Mouse (Mus musculus): ENCODE data around the gene C1qtnf7.

Gene C1qtnf7

GRCm38 (mm10) chr5:43530886-43531285, 15.5 kb downstream of the C1qtnf7 start:
- in situ Hi-C loops (cut with MboI; ENCODE audit: low pct_unique_long_range_greater_than_20kb in 1 of 2, low sequenced_read_pairs in 2 of 2, unreplicated experiment in 1 of 2), result no loop called here

GRCm38 (mm10) chr5:43538322-43539167, 23.2 kb downstream of the C1qtnf7 start:
- in situ Hi-C loops (cut with MboI; ENCODE audit: low pct_unique_long_range_greater_than_20kb in 1 of 2, low sequenced_read_pairs in 2 of 2, unreplicated experiment in 1 of 2), result no loop called here

GRCm38 (mm10) chr5:43539168-43539516, 23.8 kb downstream of the C1qtnf7 start:
- in situ Hi-C loops (cut with MboI; ENCODE audit: low pct_unique_long_range_greater_than_20kb in 1 of 2, low sequenced_read_pairs in 2 of 2, unreplicated experiment in 1 of 2), result no loop called here

- in situ Hi-C loops (cut with MboI; ENCODE audit: low pct_unique_long_range_greater_than_20kb in 1 of 2, low sequenced_read_pairs in 2 of 2, unreplicated experiment in 1 of 2), result no loop called here
These were observed 24.5 kb downstream of the C1qtnf7 start for GRCm38 (mm10) chr5:43539871-43540270.

- in situ Hi-C loops (cut with MboI; ENCODE audit: low pct_unique_long_range_greater_than_20kb in 1 of 2, low sequenced_read_pairs in 2 of 2, unreplicated experiment in 1 of 2), result no loop called here
These were observed 26.2 kb downstream of the C1qtnf7 start for GRCm38 (mm10) chr5:43541492-43541891.

- in situ Hi-C loops (cut with MboI; ENCODE audit: low pct_unique_long_range_greater_than_20kb in 1 of 2, low sequenced_read_pairs in 2 of 2, unreplicated experiment in 1 of 2), result no loop called here
These were observed 27.0 kb downstream of the C1qtnf7 start for GRCm38 (mm10) chr5:43542246-43542845.

- in situ Hi-C loops (cut with MboI; ENCODE audit: low pct_unique_long_range_greater_than_20kb in 1 of 2, low sequenced_read_pairs in 2 of 2, unreplicated experiment in 1 of 2), result no loop called here
These were observed 34.6 kb downstream of the C1qtnf7 start for GRCm38 (mm10) chr5:43549951-43550350.

- in situ Hi-C loops (cut with MboI; ENCODE audit: low pct_unique_long_range_greater_than_20kb in 1 of 2, low sequenced_read_pairs in 2 of 2, unreplicated experiment in 1 of 2), result no loop called here
These were observed 35.1 kb downstream of the C1qtnf7 start for GRCm38 (mm10) chr5:43550444-43550843.

- in situ Hi-C loops (cut with MboI; ENCODE audit: low pct_unique_long_range_greater_than_20kb in 1 of 2, low sequenced_read_pairs in 2 of 2, unreplicated experiment in 1 of 2), result no loop called here
These were observed 39.5 kb downstream of the C1qtnf7 start for GRCm38 (mm10) chr5:43554871-43555270.

GRCm38 (mm10) chr5:43555406-43555805, 40.1 kb downstream of the C1qtnf7 start:
- in situ Hi-C loops (cut with MboI; ENCODE audit: low pct_unique_long_range_greater_than_20kb in 1 of 2, low sequenced_read_pairs in 2 of 2, unreplicated experiment in 1 of 2), result no loop called here

- in situ Hi-C loops (cut with MboI; ENCODE audit: low pct_unique_long_range_greater_than_20kb in 1 of 2, low sequenced_read_pairs in 2 of 2, unreplicated experiment in 1 of 2), result no loop called here
These were observed 42.1 kb downstream of the C1qtnf7 start for GRCm38 (mm10) chr5:43557436-43557835.

- in situ Hi-C loops (cut with MboI; ENCODE audit: low pct_unique_long_range_greater_than_20kb in 1 of 2, low sequenced_read_pairs in 2 of 2, unreplicated experiment in 1 of 2), result no loop called here
These were observed 46.4 kb downstream of the C1qtnf7 start for GRCm38 (mm10) chr5:43561639-43562252.

GRCm38 (mm10) chr5:43569720-43570359, 54.5 kb downstream of the C1qtnf7 start:
- in situ Hi-C loops (cut with MboI; ENCODE audit: low pct_unique_long_range_greater_than_20kb in 1 of 2, low sequenced_read_pairs in 2 of 2, unreplicated experiment in 1 of 2), result no loop called here

GRCm38 (mm10) chr5:43582876-43583275, 67.5 kb downstream of the C1qtnf7 start:
- in situ Hi-C loops (cut with MboI; ENCODE audit: low pct_unique_long_range_greater_than_20kb in 1 of 2, low sequenced_read_pairs in 2 of 2, unreplicated experiment in 1 of 2), result no loop called here

- in situ Hi-C loops (cut with MboI; ENCODE audit: low pct_unique_long_range_greater_than_20kb in 1 of 2, low sequenced_read_pairs in 2 of 2, unreplicated experiment in 1 of 2), result no loop called here
These were observed 68.2 kb downstream of the C1qtnf7 start for GRCm38 (mm10) chr5:43583326-43584120.

- in situ Hi-C loops (cut with MboI; ENCODE audit: low pct_unique_long_range_greater_than_20kb in 1 of 2, low sequenced_read_pairs in 2 of 2, unreplicated experiment in 1 of 2), result no loop called here
These were observed 69.1 kb downstream of the C1qtnf7 start for GRCm38 (mm10) chr5:43584464-43584863.

- in situ Hi-C loops (cut with MboI; ENCODE audit: low pct_unique_long_range_greater_than_20kb in 1 of 2, low sequenced_read_pairs in 2 of 2, unreplicated experiment in 1 of 2), result no loop called here
These were observed 70.3 kb downstream of the C1qtnf7 start for GRCm38 (mm10) chr5:43585406-43586245.
